Mouse (Mus musculus) embryonic facial prominence, embryonic 11.5 days (tissue): Measurements from ENCODE around the gene Tmem17. TPM values are rescaled to one million over a fixed set of nuclear protein-coding genes. Genes with fewer than 3 reads are reported as not detected.

ENCODE experiments used
- ATAC-seq: fragments of 200-750 bp; cut with Nextera tagmentation; replicated peaks from 2 replicates; pipeline ENCODE4 v1.8.0; 2017; ENCODE audit warnings: low read depth; ENCODE audit not compliant: insufficient number of reproducible peaks, low FRiP score, low TSS enrichment
- DNase-seq: peaks from one replicate; pipeline ENCODE4 v3.0.0-alpha.2; 2015; ENCODE audit warnings: low spot score
- H3K27ac ChIP-seq: fragments of 300-500 bp; sonication (generic); replicated peaks from 2 replicates; pipeline ENCODE4 v1.5.1; 2014; ENCODE audit warnings: mild to moderate bottlenecking, low read depth, low read length, control low read depth
- H3K27me3 ChIP-seq: fragments of 300-500 bp; sonication (generic); 2 replicates; pipeline ENCODE4 v1.6.1; 2014; ENCODE audit warnings: mild to moderate bottlenecking, low read length, moderate library complexity, mixed read lengths; ENCODE audit not compliant: control insufficient read depth, insufficient read depth
- H3K36me3 ChIP-seq: fragments of 300-500 bp; sonication (generic); replicated peaks from 2 replicates; pipeline ENCODE4 v1.6.1; 2014; ENCODE audit warnings: low read depth, mild to moderate bottlenecking, low read length, moderate library complexity, mixed read lengths; ENCODE audit not compliant: control insufficient read depth, insufficient read depth
- H3K4me1 ChIP-seq: fragments of 300-500 bp; sonication (generic); 2 replicates; pipeline ENCODE4 v1.6.1; 2014; ENCODE audit warnings: low read length, mixed read lengths; ENCODE audit not compliant: control insufficient read depth, insufficient read depth
- H3K4me2 ChIP-seq: fragments of 300-500 bp; sonication (generic); 2 replicates; pipeline ENCODE4 v1.6.1; 2014; ENCODE audit warnings: low read depth, mild to moderate bottlenecking, control low read depth, low read length, moderate library complexity
- H3K4me3 ChIP-seq: fragments of 300-500 bp; sonication (generic); 2 replicates; pipeline ENCODE4 v1.5.1; 2014; ENCODE audit warnings: low read depth, low read length, control low read depth
- H3K9ac ChIP-seq: fragments of 300-500 bp; sonication (generic); replicated peaks from 2 replicates; pipeline ENCODE4 v1.6.1; 2014; ENCODE audit warnings: mild to moderate bottlenecking, control low read depth, low read length
- H3K9me3 ChIP-seq: fragments of 300-500 bp; sonication (generic); replicated peaks from 2 replicates; pipeline ENCODE4 v1.6.1; 2016; ENCODE audit warnings: mild to moderate bottlenecking, low read length, inconsistent platforms, mixed read lengths; ENCODE audit not compliant: control insufficient read depth
- WGBS: fragments of 180-500 bp; shearing (Covaris S2); extraction: QIAGEN DNeasy Blood & Tissue Kit; methylation state at CpG from one replicate; pipeline ENCODE4 v1.1.7; 2014; 5-methylcytosine and 5-hydroxymethylcytosine counted together
- polyA plus RNA-seq: library from polyadenylated mRNA; unstranded; fragments of >200 nt; fragmentation: Nextera tagmentation; extraction: Ambion mirVana; gene quantifications from 2 replicates; pipeline ENCODE4 v1.2.1, GENCODE M21; 2014

The Tmem17 gene
- polyA plus RNA-seq, 1 experiment from 2014 or later = 14.7 TPM

DNA sequence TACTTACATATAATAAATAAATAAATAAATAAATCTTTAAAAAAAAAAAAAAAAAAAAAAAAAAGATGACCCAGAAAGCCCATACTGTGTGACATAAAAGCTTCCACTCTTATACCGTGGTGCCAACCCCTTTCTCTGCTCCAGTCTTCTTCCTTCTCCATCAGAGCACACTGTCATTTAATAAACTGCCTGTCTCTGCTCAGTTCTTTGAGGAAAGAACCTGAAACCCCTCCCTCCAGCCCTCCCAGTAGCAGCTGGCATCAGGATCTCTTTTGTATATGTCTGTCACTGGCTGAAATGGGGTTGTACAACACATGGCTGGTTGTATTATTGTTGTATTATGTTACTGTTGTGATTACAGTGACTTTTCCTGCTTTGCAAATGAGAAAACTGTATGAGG, 48.2 kb downstream of the Tmem17 start:
- Histone ChIP-seq H3K27me3 (no peaks in the 10 kb centered on the region), H3K36me3 (no peaks in the 10 kb centered on the region), H3K9ac (no peak overlapping the region), H3K4me1 (no peaks in the 10 kb centered on the region), H3K4me3 (no peak overlapping the region), H3K9me3 (no peaks in the 10 kb centered on the region), H3K4me2 (no peak overlapping the region), H3K27ac (no peak overlapping the region)
- DNase-seq (peak; percentile 4), ATAC-seq (peak; percentile 56; the same call in 1 of the 2 replicates)
- 65% methylated on average over 1 of the region's 1 CpGs for WGBS

DNA sequence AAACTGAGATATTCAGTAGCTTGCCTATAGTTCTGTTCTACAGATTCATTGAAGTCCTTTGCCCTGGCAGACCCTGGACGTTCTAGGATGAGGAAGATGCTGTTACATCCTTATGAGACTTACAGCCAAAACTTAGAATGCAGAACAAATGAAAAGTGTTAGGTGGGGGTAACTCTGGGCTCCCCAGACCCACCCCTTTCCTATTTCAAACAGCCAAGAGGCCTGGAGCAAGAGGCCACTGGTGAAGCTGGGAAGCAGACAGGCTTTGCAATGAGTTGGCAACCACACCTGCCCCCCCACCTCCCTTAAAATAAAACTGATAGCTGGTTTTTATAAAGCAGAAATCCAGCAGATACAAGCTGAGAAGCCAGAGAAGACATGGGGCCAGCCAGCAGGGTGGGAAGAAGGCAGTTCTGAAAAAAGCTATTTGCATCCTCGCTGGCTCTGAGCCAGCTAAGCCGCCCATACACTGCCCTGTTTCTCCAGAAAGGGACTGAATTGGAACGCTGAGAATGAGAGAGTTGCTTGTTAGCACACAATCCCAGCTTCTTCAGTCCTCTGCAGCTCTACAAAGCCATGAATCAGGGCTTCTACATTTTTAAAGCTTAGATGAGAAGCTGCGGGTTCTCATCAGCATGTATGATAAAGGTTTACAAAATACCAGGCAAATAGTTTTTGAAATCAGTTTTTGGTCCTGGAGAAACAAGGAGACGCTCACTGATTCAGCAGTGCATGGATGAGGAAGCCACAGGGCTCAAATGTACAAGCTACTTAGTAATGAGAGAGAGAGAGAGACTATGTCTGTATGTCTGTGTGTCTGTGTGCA, 48.8 kb downstream of the Tmem17 start:
- Histone ChIP-seq H3K27ac (no peak overlapping the region), H3K9me3 (no peaks in the 10 kb centered on the region), H3K4me1 (no peaks in the 10 kb centered on the region), H3K9ac (no peak overlapping the region), H3K27me3 (no peaks in the 10 kb centered on the region), H3K4me3 (no peak overlapping the region), H3K36me3 (no peaks in the 10 kb centered on the region), H3K4me2 (no peak overlapping the region)
- DNase-seq (peak; percentile 30), ATAC-seq (peak; percentile 65; the same call in 1 of the 2 replicates)
- 50% methylated on average over 6 of the region's 6 CpGs for WGBS

DNA sequence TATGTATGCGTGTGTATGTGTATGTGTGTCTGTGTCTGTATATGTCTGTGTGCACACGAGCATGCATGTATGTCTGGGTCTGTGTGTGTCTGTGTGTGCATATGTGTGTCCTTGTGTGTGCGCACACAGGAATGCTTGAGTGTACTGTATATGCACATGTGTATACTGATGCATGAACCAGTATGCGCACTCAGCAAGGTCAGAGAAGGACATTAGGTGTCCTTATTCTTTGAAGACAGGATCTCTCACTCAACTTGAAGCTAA, 49.4 kb downstream of the Tmem17 start:
- Histone ChIP-seq H3K9ac (no peak overlapping the region), H3K9me3 (no peaks in the 10 kb centered on the region), H3K4me3 (no peak overlapping the region), H3K27me3 (no peaks in the 10 kb centered on the region), H3K36me3 (no peaks in the 10 kb centered on the region), H3K27ac (no peak overlapping the region), H3K4me1 (no peaks in the 10 kb centered on the region), H3K4me2 (no peak overlapping the region)
- ATAC-seq (no peak; the same call in 1 of the 2 replicates), DNase-seq (no peak)
- WGBS = 95% methylated on average over 4 of the region's 4 CpGs

- Histone ChIP-seq H3K4me2 (no peak overlapping the region), H3K9ac (no peak overlapping the region), H3K27me3 (no peaks in the 10 kb centered on the region), H3K4me3 (no peak overlapping the region), H3K4me1 (no peaks in the 10 kb centered on the region), H3K9me3 (no peaks in the 10 kb centered on the region), H3K36me3 (no peaks in the 10 kb centered on the region), H3K27ac (no peak overlapping the region)
- 81% methylated on average over 3 of the region's 3 CpGs for WGBS
- ATAC-seq (no peak), DNase-seq (no peak)
Observed at GRCm38 (mm10) chr11:22563706-22564105, 51.8 kb downstream of the Tmem17 start.

GRCm38 (mm10) chr11:22564676-22565075, 52.8 kb downstream of the Tmem17 start:
- Histone ChIP-seq H3K9ac (no peak overlapping the region), H3K27ac (no peak overlapping the region), H3K27me3 (no peaks in the 10 kb centered on the region), H3K9me3 (no peaks in the 10 kb centered on the region), H3K4me3 (no peak overlapping the region), H3K36me3 (no peaks in the 10 kb centered on the region), H3K4me1 (no peaks in the 10 kb centered on the region), H3K4me2 (no peak overlapping the region)
- 91% methylated on average over 3 of the region's 3 CpGs for WGBS
- no peak for ATAC-seq
- no peak for DNase-seq

Other genes with a start within 250 kb of the Tmem17 start
- 9.9 and 12.0 TPM in 2 replicates for gene Ehbp1, start 169.8 kb upstream of the Tmem17 start, polyA plus RNA-seq